Mouse (Mus musculus) olfactory bulb, adult 2 months (tissue): ENCODE measurements around the gene Atg101.

Experiments
- CTCF ChIP-seq: fragments of 200-500 bp; IDR thresholded peaks from 2 replicates; pipeline ENCODE4 v1.5.1; 2012; ENCODE audit warnings: low read depth, mild to moderate bottlenecking, low read length, moderate library complexity; ENCODE audit not compliant: insufficient read depth
- POLR2A ChIP-seq: fragments of 200-500 bp; IDR thresholded peaks from 2 replicates; pipeline ENCODE4 v1.6.1; 2012; ENCODE audit warnings: mild to moderate bottlenecking, low read depth, low read length, moderate library complexity; ENCODE audit not compliant: insufficient read depth

- TF ChIP-seq CTCF: no peak
- no peak for TF ChIP-seq POLR2A
Measured at GRCm38 (mm10) chr15:101247155-101247498, 36.9 kb upstream of the Atg101 start.
